Mouse (Mus musculus): ENCODE measurements around the gene Sec22b. TPM values are rescaled to one million over a fixed set of nuclear protein-coding genes. Genes with fewer than 3 reads are reported as not detected.
A peak's percentile ranks its signal among the peaks of the same experiment; 100 is the strongest.

The Sec22b gene
- polyA plus RNA-seq, 1 experiment from 2014 or later, result 103 TPM

- no peaks in the 10 kb centered on the region for H3K9me3 ChIP-seq
- 80% methylated on average over 6 of the region's 6 CpGs for WGBS
- H3K27ac ChIP-seq, result no peak overlapping the region
- peaks cover 32% of the 10 kb centered on the region for H3K4me1 ChIP-seq (replicated peaks)
- no peak for ATAC-seq
- H3K4me3 ChIP-seq (replicated peaks), result no peak overlapping the region
- H3K36me3 ChIP-seq, result no peaks in the 10 kb centered on the region
- no peak overlapping the region for H3K4me2 ChIP-seq (replicated peaks)
- H3K27me3 ChIP-seq, result peaks cover 43% of the 10 kb centered on the region
- no peak overlapping the region for H3K9ac ChIP-seq (replicated peaks)
Measured at GRCm38 (mm10) chr3:97934331-97935300, 33.6 kb downstream of the Sec22b start.

GRCm38 (mm10) chr3:97937068-97937944 lies 36.3 kb downstream of the Sec22b start:
- peaks cover 51% of the 10 kb centered on the region for H3K4me1 ChIP-seq (replicated peaks)
- peaks cover 30% of the 10 kb centered on the region for H3K27me3 ChIP-seq
- H3K9ac ChIP-seq (replicated peaks), result no peak overlapping the region
- no peaks in the 10 kb centered on the region for H3K36me3 ChIP-seq
- no peak; the same call in 1 of the 2 replicates for ATAC-seq
- H3K4me3 ChIP-seq (replicated peaks), result no peak overlapping the region
- H3K4me2 ChIP-seq (replicated peaks), result 0 out of 2 replicates have a peak overlapping the region, but pooled peaks have one; percentile 2
- no peaks in the 10 kb centered on the region for H3K9me3 ChIP-seq
- whole genome bisulfite sequencing, result 19% methylated on average over 17 of the region's 17 CpGs
- H3K27ac ChIP-seq, result no peak overlapping the region

- H3K4me2 ChIP-seq (replicated peaks), result no peak overlapping the region
- no peak for ATAC-seq
- WGBS, result 38% methylated on average over 6 of the region's 6 CpGs
- H3K27me3 ChIP-seq, result peaks cover 26% of the 10 kb centered on the region
- no peak overlapping the region for H3K27ac ChIP-seq
- H3K4me1 ChIP-seq (replicated peaks), result peaks cover 55% of the 10 kb centered on the region
- H3K9me3 ChIP-seq, result no peaks in the 10 kb centered on the region
- H3K9ac ChIP-seq (replicated peaks), result no peak overlapping the region
- no peaks in the 10 kb centered on the region for H3K36me3 ChIP-seq
- no peak overlapping the region for H3K4me3 ChIP-seq (replicated peaks)
Measured at GRCm38 (mm10) chr3:97937945-97938266, 36.9 kb downstream of the Sec22b start.

GRCm38 (mm10) chr3:97938814-97939526 lies 38.0 kb downstream of the Sec22b start:
- peaks cover 19% of the 10 kb centered on the region; the same call in 1 of the 2 replicates for H3K27me3 ChIP-seq
- ATAC-seq, result peak; percentile 65
- H3K36me3 ChIP-seq, result no peaks in the 10 kb centered on the region
- H3K4me2 ChIP-seq (replicated peaks), result peak overlapping the region; percentile 27
- no peak overlapping the region for H3K4me3 ChIP-seq (replicated peaks)
- WGBS, result 4% methylated on average over 7 of the region's 7 CpGs
- peak overlapping the region; percentile 70 for H3K27ac ChIP-seq
- no peaks in the 10 kb centered on the region for H3K9me3 ChIP-seq
- no peak overlapping the region; the same call in 1 of the 2 replicates for H3K9ac ChIP-seq (replicated peaks)
- peaks cover 55% of the 10 kb centered on the region for H3K4me1 ChIP-seq (replicated peaks)

GRCm38 (mm10) chr3:97939626-97940510 lies 38.9 kb downstream of the Sec22b start:
- peaks cover 14% of the 10 kb centered on the region; the same call in 1 of the 2 replicates for H3K27me3 ChIP-seq
- ATAC-seq, result 0 out of 2 replicates have a peak, but pooled peaks have one; percentile 31
- WGBS, result 0% methylated on average over 10 of the region's 10 CpGs
- H3K4me2 ChIP-seq (replicated peaks), result peak overlapping the region; percentile 27
- peak overlapping the region; percentile 70 for H3K27ac ChIP-seq
- H3K4me3 ChIP-seq (replicated peaks), result no peak overlapping the region
- H3K9ac ChIP-seq (replicated peaks), result no peak overlapping the region; the same call in 1 of the 2 replicates
- H3K36me3 ChIP-seq, result no peaks in the 10 kb centered on the region
- H3K4me1 ChIP-seq (replicated peaks), result peaks cover 55% of the 10 kb centered on the region
- no peaks in the 10 kb centered on the region for H3K9me3 ChIP-seq

- Histone ChIP-seq H3K4me1 (replicated peaks) (peaks cover 55% of the 10 kb centered on the region), H3K9me3 (no peaks in the 10 kb centered on the region), H3K27ac (peak overlapping the region; percentile 54; the same call in 1 of the 2 replicates), H3K4me3 (replicated peaks) (no peak overlapping the region), H3K4me2 (replicated peaks) (no peak overlapping the region), H3K36me3 (no peaks in the 10 kb centered on the region), H3K9ac (replicated peaks) (no peak overlapping the region), H3K27me3 (peaks cover 9% of the 10 kb centered on the region; the same call in 1 of the 2 replicates)
- WGBS, result 7% methylated on average over 9 of the region's 9 CpGs
- no peak for ATAC-seq
Measured at GRCm38 (mm10) chr3:97940511-97941204, 39.7 kb downstream of the Sec22b start.

- no peak for ATAC-seq
- H3K9me3 ChIP-seq, result no peaks in the 10 kb centered on the region
- 30% methylated on average over 11 of the region's 11 CpGs for WGBS
- H3K4me2 ChIP-seq (replicated peaks), result peak overlapping the region; percentile 38
- H3K36me3 ChIP-seq, result no peaks in the 10 kb centered on the region
- peak overlapping the region; percentile 34; the same call in 1 of the 2 replicates for H3K9ac ChIP-seq (replicated peaks)
- no peak overlapping the region for H3K27ac ChIP-seq
- H3K4me3 ChIP-seq (replicated peaks), result no peak overlapping the region
- peaks cover 9% of the 10 kb centered on the region; the same call in 1 of the 2 replicates for H3K27me3 ChIP-seq
- peaks cover 60% of the 10 kb centered on the region for H3K4me1 ChIP-seq (replicated peaks)
Measured at GRCm38 (mm10) chr3:97941440-97942259, 40.7 kb downstream of the Sec22b start.

GRCm38 (mm10) chr3:97942260-97942950 lies 41.4 kb downstream of the Sec22b start:
- WGBS, result 5% methylated on average over 16 of the region's 16 CpGs
- Histone ChIP-seq H3K36me3 (no peaks in the 10 kb centered on the region), H3K4me2 (replicated peaks) (peak overlapping the region; percentile 38), H3K4me1 (replicated peaks) (peaks cover 57% of the 10 kb centered on the region), H3K27me3 (peaks cover 9% of the 10 kb centered on the region; the same call in 1 of the 2 replicates), H3K9me3 (no peaks in the 10 kb centered on the region), H3K9ac (replicated peaks) (peak overlapping the region; percentile 34; the same call in 1 of the 2 replicates), H3K4me3 (replicated peaks) (0 out of 2 replicates have a peak overlapping the region, but pooled peaks have one; percentile 1), H3K27ac (no peak overlapping the region)
- ATAC-seq, result peak; percentile 46; the same call in 1 of the 2 replicates

GRCm38 (mm10) chr3:97944462-97944861 lies 43.5 kb downstream of the Sec22b start:
- no peak overlapping the region for H3K27ac ChIP-seq
- H3K9me3 ChIP-seq, result no peaks in the 10 kb centered on the region
- no peak overlapping the region for H3K9ac ChIP-seq (replicated peaks)
- WGBS, result 77% methylated on average over 5 of the region's 5 CpGs
- no peak overlapping the region for H3K4me2 ChIP-seq (replicated peaks)
- H3K4me1 ChIP-seq (replicated peaks), result peaks cover 37% of the 10 kb centered on the region
- no peaks in the 10 kb centered on the region for H3K36me3 ChIP-seq
- ATAC-seq, result no peak
- no peak overlapping the region for H3K4me3 ChIP-seq (replicated peaks)
- H3K27me3 ChIP-seq, result peaks cover 9% of the 10 kb centered on the region; the same call in 1 of the 2 replicates

Data from midbrain, embryonic 13.5 days (tissue).